Mouse (Mus musculus) cerebellum, postnatal 36 days (tissue): ENCODE data around the gene Rcn2.

Source experiments
- DNase-seq, 2 experiments: peaks; one replicate each; pipeline ENCODE4 v3.0.0; 2021 to 2022; ENCODE audit warnings: mixed read lengths in 2 of 2

Gene Rcn2

DNA sequence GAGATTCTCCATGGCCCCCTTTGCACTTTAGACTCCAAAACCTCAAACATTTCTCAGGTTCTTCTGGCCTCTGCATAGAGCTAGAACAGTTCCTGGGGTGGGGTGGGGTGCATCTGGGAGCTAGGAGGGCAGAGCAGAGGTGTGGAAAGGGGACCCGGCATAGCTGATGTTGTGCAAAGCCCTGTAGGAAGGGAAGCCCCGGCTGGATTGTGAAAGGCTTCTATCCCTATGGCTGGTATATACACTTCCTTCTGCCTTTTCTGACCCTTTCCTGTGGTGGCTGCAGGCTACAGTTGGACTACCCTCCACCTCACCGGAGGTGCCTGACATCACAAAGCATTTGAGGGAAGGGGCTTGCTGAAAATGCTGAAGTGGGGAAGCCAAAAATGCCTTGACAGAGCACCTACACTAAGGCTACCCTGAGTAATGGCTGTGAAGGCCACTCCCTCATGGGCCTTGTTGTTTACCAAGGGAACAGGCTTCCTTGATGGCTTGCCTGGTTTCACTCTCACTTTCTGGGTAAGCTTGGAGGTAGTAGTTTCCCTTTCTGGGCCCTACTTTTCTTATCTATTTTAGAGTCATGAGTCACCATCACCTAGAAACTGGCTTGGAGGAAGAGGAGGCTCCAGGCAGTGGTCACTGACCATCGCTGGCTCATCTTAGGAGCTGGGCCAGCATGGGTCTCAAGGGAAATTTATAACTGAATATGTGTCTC lies 56.1 kb downstream of the Rcn2 start:
- no peak for DNase-seq

DNA sequence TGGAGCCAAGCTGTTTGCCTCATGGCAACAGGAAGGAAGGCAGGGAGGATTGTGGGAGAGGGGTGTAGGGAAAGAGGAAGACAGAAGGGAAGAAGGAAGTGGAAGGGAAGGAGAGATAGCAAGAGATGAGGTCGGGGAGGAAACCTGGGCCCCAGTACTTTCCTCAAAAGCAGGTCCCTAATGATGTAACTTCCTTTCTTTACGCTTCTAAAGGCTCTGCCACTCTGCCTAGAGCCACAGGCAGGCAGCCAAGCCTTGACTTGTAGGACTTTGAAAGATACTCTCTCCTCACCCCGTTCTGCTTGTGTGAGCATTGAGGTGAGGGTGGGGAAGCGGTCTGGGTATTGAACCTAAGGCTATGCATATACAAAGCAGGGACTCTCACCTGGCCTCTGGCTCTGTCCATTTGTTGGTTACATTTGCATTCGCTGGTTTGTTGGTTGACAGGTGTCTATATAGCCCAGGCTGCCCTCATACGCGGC lies 58.4 kb downstream of the Rcn2 start:
- DNase-seq, result no peak

DNA sequence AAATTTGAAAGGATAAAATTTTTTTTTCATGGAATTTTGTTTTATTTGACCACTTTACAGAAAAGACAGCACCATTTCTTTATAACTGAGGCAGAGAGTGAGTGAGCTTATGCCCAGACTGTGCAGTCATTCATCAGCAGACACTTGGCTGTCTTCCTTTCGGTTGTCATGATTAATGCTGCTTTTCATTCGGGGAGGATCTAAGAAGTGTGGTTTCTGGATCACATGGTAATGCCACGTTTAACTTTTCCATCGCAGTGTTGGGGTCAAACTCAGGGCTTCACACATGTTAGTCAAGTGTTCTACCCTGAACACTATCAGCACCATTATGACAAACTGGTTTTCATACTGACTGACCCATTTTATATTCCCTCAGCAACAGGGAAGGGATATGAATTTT lies 59.4 kb downstream of the Rcn2 start:
- no peak for DNase-seq

DNA sequence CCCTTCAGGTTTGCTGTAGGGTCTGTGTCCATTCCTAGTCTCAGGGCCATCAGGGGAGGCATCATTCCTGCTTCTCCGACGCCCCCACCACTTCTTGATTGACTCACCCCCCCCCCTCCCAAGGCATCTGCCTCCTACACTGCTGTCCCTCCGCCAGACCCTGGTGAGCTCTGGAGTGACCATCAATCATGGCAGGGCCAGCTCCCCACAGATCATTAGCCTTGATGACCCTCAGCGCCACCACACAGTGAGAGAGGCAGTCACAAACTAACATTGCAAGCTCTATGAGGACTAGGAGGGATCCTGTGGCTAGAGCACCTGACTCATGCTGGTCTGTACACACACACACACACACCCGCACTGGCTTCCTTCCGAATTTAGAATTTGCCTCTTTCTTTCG lies 63.3 kb downstream of the Rcn2 start:
- no peak for DNase-seq

DNA sequence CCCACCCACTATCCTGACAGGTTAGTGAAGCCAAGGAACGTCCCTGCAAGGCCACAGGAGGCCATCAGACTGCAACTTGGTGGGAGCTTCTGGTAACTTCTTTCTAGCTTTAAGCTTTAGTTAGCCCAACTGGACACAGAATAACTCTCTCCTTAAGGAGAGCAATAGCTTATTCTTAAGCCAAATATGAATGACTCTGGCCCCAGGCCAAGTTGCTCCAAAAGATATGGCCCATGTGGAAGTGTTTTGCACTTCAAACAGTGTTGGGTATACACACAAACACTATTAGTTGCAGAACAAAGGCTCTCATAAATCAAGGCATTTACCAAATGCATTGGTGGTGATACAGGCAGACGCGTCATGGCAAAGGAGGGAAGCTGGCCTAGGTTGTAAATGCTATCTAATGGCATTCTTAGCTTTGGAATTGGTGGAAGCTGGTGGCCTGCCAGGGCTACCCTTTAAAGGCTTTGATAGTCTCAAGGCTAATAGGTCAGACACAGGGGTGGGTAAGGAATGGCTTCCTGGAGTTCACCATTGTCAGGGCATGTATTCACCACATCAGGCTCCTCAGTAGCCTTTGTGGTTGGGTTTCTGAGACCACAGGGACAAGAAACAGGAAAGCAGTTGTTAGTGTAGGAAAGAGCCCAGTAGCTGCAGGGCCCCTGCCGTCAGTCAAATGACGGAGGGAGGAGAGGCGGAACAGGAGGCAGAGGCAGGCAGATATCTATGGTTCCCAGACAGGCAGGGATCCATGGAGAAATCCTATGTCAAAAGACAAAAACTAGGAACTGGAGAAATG lies 64.8 kb downstream of the Rcn2 start:
- no peak for DNase-seq

DNA sequence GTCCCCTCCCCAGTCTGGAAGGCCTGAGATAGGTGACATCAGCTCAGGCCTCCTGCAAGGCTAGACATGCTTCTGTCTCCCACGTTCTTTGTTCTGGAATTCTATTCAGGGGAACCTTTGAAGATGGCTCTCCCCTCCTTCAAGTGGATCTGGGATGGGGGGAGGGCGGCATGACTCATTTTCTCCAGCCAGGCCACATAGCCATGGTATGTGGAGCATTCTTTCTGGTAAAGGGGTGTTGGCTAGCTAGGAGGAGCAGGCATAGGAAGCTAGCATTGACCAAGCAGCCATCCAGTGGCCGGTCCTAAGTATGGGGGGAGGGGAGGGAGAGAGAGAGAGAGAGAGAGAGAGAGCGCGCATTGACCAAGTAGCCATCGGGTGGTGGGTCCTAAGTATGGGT lies 65.9 kb downstream of the Rcn2 start:
- no peak for DNase-seq

DNA sequence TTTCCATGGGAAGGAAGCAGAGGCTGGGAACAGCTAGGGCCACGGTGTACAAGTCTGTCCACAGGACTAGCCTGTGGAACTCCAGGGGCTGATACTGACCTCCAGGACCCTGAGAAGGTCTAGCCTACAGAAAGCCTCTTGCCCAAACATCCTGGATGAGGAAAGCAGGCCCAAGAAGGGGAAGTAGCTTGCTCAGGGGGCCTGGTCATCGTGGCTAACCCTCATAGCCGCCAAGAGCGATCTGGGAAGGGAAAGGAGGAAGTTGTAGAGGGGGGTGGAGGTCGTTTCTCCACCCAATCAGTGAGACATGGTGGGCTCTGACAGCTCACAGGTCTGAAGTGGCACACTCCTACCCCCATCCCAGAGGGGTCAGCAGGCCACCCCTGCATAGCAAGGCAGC lies 66.5 kb downstream of the Rcn2 start:
- DNase-seq, result no peak
